18 mouse cellular contexts compared by ENCODE assay signal in the genomic region with DNA sequence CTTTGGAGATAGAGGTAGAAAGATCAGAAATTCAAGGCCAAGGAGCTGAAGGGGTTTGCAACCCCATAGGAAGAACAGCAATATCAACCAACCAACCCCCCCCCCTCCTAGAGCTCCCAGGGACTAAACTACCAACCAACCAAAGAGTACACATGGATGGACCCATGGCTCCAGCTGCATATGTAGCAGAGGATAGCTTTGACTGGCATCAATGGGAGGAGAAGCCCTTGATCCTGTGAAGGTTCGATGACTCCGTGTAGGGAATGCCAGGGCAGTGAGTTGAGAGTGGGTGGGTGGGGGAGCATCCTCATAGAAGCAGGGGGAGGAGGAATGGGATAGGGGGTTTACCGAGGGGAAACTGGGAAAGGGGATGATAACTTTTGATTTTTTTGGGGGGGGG. TPM values are rescaled to one million over a fixed set of nuclear protein-coding genes. Genes with fewer than 3 reads are reported as not detected.
DNase-seq lines count a peak whose midpoint lies in the region; ATAC-seq and TF ChIP-seq lines count a peak whose summit lies in the region.
"Had no signal": no experiment of that assay in that cellular context is flagged by ENCODE, and none has a peak within 500 bp of the region (broad histone marks: within the 10 kb centered on the region; RNA-seq: fewer than 3 reads in every experiment).

No protein-coding gene starts in this region.

- DNase-seq in heart, embryonic 10.5 days (ENCODE audit: low spot score): no peak
- DNase-seq in heart, postnatal 4 days: no peak
- no peak for DNase-seq in layer of hippocampus, adult 2 months (ENCODE audit: low spot score in 2 of 2)
- DNase-seq in layer of hippocampus, postnatal 25 days (ENCODE audit: extremely low spot score in 1 of 2, low spot score in 1 of 2): no peak
- DNase-seq in midbrain, postnatal 0 days (ENCODE audit: low spot score): no peak
- no peak for DNase-seq in adrenal gland, adult 8-10 months
- DNase-seq: adrenal gland, postnatal 36 days; B cell, adult 2 months; cerebellum, adult 11-12 months; cerebellum, postnatal 14 days; thymus, adult 2 months had no signal

- no peaks in the 10 kb centered on the region for H3K36me3 ChIP-seq in heart, embryonic 10.5 days
- 0 out of 2 replicates have a peak, but pooled peaks cover 2% of the 10 kb centered on the region for H3K36me3 ChIP-seq in midbrain, embryonic 16.5 days (ENCODE audit: control insufficient read depth, insufficient read depth, low read length)
- peaks cover 6% of the 10 kb centered on the region; the same call in 1 of the 2 replicates for H3K36me3 ChIP-seq in midbrain, postnatal 0 days (ENCODE audit: insufficient read depth, low read length)

- H3K4me1 ChIP-seq in heart, embryonic 10.5 days: peaks cover 43% of the 10 kb centered on the region
- peaks cover 21% of the 10 kb centered on the region for H3K4me1 ChIP-seq in midbrain, embryonic 16.5 days (ENCODE audit: control insufficient read depth, insufficient read depth, low read length)
- peaks cover 7% of the 10 kb centered on the region; the same call in 1 of the 2 replicates for H3K4me1 ChIP-seq in midbrain, postnatal 0 days (ENCODE audit: insufficient read depth, low read length)

- no peak for ATAC-seq in midbrain, embryonic 16.5 days
- no peak for ATAC-seq in midbrain, postnatal 0 days (ENCODE audit: low FRiP score)
- ATAC-seq: forebrain, embryonic 14.5 days had no signal

- WGBS in heart, embryonic 10.5 days: 81% methylated on average over 3 of the region's 3 CpGs
- 87% methylated on average over 3 of the region's 3 CpGs for WGBS in midbrain, embryonic 16.5 days
- 94% methylated on average over 3 of the region's 3 CpGs for whole genome bisulfite sequencing in midbrain, postnatal 0 days

- no peak overlapping the region for H3K4me3 ChIP-seq in heart, embryonic 10.5 days
- no peak overlapping the region for H3K4me3 ChIP-seq in layer of hippocampus, adult 2 months
- no peak overlapping the region for H3K4me3 ChIP-seq in midbrain, embryonic 16.5 days (ENCODE audit: low read depth, low read length)
- H3K4me3 ChIP-seq in midbrain, postnatal 0 days (ENCODE audit: low read depth, low read length): no peak overlapping the region

- TF ChIP-seq CTCF in layer of hippocampus, adult 2 months (conservative IDR thresholded peaks at IDR 0.05): no peak
- TF ChIP-seq CTCF in midbrain, postnatal 0 days (IDR thresholded peaks at IDR 0.05): no peak

- peak overlapping the region; percentile 84 for H3K27ac ChIP-seq in heart, embryonic 10.5 days
- H3K27ac ChIP-seq in layer of hippocampus, adult 2 months: peak overlapping the region; percentile 58
- 0 out of 2 replicates have a peak overlapping the region, but pooled peaks have one; percentile 14 for H3K27ac ChIP-seq in midbrain, embryonic 16.5 days (ENCODE audit: low read length)
- H3K27ac ChIP-seq in midbrain, postnatal 0 days (ENCODE audit: low read depth, low read length): no peak overlapping the region
- H3K27ac ChIP-seq: embryonic facial prominence, embryonic 13.5 days; hindbrain, embryonic 15.5 days; limb, embryonic 13.5 days; midbrain, embryonic 12.5 days; neural tube, embryonic 15.5 days had no signal

- H3K9me3 ChIP-seq in heart, embryonic 10.5 days: no peaks in the 10 kb centered on the region
- no peaks in the 10 kb centered on the region for H3K9me3 ChIP-seq in midbrain, embryonic 16.5 days (replicated peaks; ENCODE audit: control insufficient read depth, low read length, poor library complexity, severe bottlenecking)
- no peaks in the 10 kb centered on the region for H3K9me3 ChIP-seq in midbrain, postnatal 0 days (ENCODE audit: low read length)
- H3K9me3 ChIP-seq: embryonic facial prominence, embryonic 13.5 days; hindbrain, embryonic 15.5 days; midbrain, embryonic 12.5 days; neural tube, embryonic 15.5 days had no signal

- no peak overlapping the region for H3K4me2 ChIP-seq in midbrain, embryonic 16.5 days (ENCODE audit: low read length)
- H3K4me2 ChIP-seq in midbrain, postnatal 0 days (ENCODE audit: low read depth, low read length, poor library complexity, severe bottlenecking): no peak overlapping the region

- H3K27me3 ChIP-seq in heart, embryonic 10.5 days (ENCODE audit: insufficient read depth, poor library complexity, severe bottlenecking): no peaks in the 10 kb centered on the region
- no peaks in the 10 kb centered on the region for H3K27me3 ChIP-seq in midbrain, embryonic 16.5 days (ENCODE audit: control insufficient read depth, insufficient read depth, low read depth, low read length)
- H3K27me3 ChIP-seq in midbrain, postnatal 0 days (ENCODE audit: insufficient read depth, low read length): no peaks in the 10 kb centered on the region
- H3K27me3 ChIP-seq: embryonic facial prominence, embryonic 13.5 days; hindbrain, embryonic 15.5 days; limb, embryonic 13.5 days; midbrain, embryonic 12.5 days had no signal

- H3K9ac ChIP-seq in midbrain, embryonic 16.5 days (ENCODE audit: low read depth, low read length): no peak overlapping the region
- no peak overlapping the region for H3K9ac ChIP-seq in midbrain, postnatal 0 days (replicated peaks; ENCODE audit: low read length, poor library complexity, severe bottlenecking)
- H3K9ac ChIP-seq: hindbrain, embryonic 15.5 days; limb, embryonic 13.5 days; midbrain, embryonic 12.5 days; neural tube, embryonic 15.5 days had no signal

RNA-seq across cellular contexts. Expression of a gene that starts 1.7 kb away (rescaled TPM):
- 27.8 and 42.2 TPM in 2 replicates for polyA plus RNA-seq in heart, embryonic 10.5 days (2016; fragmentation: Nextera tagmentation; extraction: Ambion mirVana)
- 100 to 1,000 TPM; 163 to 177 TPM for total RNA-seq in heart, postnatal 4 days (2021)
- 100 to 1,000 TPM; 245 to 254 TPM for total RNA-seq in layer of hippocampus, adult 2 months (2021)
- total RNA-seq in layer of hippocampus, postnatal 25 days (2021): 100 to 1,000 TPM; 222 to 256 TPM
- 95.4 and 103 TPM in 2 replicates for polyA plus RNA-seq in midbrain, embryonic 16.5 days (2015; fragmentation: Nextera tagmentation; extraction: Ambion mirVana)
- total RNA-seq in midbrain, postnatal 0 days (2014; rRNA removed): 255 and 261 TPM in 2 replicates
- 149 and 150 TPM in 2 replicates for polyA plus RNA-seq in midbrain, postnatal 0 days (2015; fragmentation: Nextera tagmentation; extraction: Ambion mirVana)
- 100 to 1,000 TPM; 172 to 218 (median 206) TPM for total RNA-seq in adrenal gland, adult 8-10 months (2022)

RNA-seq across cellular contexts. Expression of a gene that starts 19.9 kb away (rescaled TPM):
- polyA plus RNA-seq in heart, embryonic 10.5 days (2016; fragmentation: Nextera tagmentation; extraction: Ambion mirVana): 340 and 349 TPM in 2 replicates
- 100 to 1,000 TPM; 104 to 105 TPM for total RNA-seq in heart, postnatal 4 days (2021)
- total RNA-seq in layer of hippocampus, adult 2 months (2021): 10 to 100 TPM; 93.1 to 93.5 TPM
- 100 to 1,000 TPM in 1 of 2 experiments, 10 to 100 TPM in 1; 92.3 to 104 TPM for total RNA-seq in layer of hippocampus, postnatal 25 days (2021)
- 201 and 208 TPM in 2 replicates for polyA plus RNA-seq in midbrain, embryonic 16.5 days (2015; fragmentation: Nextera tagmentation; extraction: Ambion mirVana)
- total RNA-seq in midbrain, postnatal 0 days (2014; rRNA removed): 203 and 215 TPM in 2 replicates
- 207 and 220 TPM in 2 replicates for polyA plus RNA-seq in midbrain, postnatal 0 days (2015; fragmentation: Nextera tagmentation; extraction: Ambion mirVana)
- 100 to 1,000 TPM; 138 to 154 (median 143) TPM for total RNA-seq in adrenal gland, adult 8-10 months (2022)

RNA-seq across cellular contexts. Expression of a gene that starts 43.3 kb away (rescaled TPM):
- polyA plus RNA-seq in heart, embryonic 10.5 days (2016; fragmentation: Nextera tagmentation; extraction: Ambion mirVana): 4.5 and 5.2 TPM in 2 replicates
- 1 to 10 TPM; 5.9 to 6.9 TPM for total RNA-seq in heart, postnatal 4 days (2021)
- total RNA-seq in layer of hippocampus, adult 2 months (2021): 1 to 10 TPM; 1.9 to 3.2 TPM
- total RNA-seq in layer of hippocampus, postnatal 25 days (2021): 1 to 10 TPM; 1.9 to 3.1 TPM
- polyA plus RNA-seq in midbrain, embryonic 16.5 days (2015; fragmentation: Nextera tagmentation; extraction: Ambion mirVana): 4.4 and 4.8 TPM in 2 replicates
- 9.1 and 9.6 TPM in 2 replicates for total RNA-seq in midbrain, postnatal 0 days (2014; rRNA removed)
- polyA plus RNA-seq in midbrain, postnatal 0 days (2015; fragmentation: Nextera tagmentation; extraction: Ambion mirVana): 9.2 and 12.2 TPM in 2 replicates
- 10 to 100 TPM in 2 of 4 experiments, 1 to 10 TPM in 2; 7.2 to 20.4 (median 14.7) TPM for total RNA-seq in adrenal gland, adult 8-10 months (2022)
